Mouse (Mus musculus) neural tube, embryonic 15.5 days (tissue): ENCODE results near the gene Nlrp4f. TPM values are rescaled to one million over a fixed set of nuclear protein-coding genes. Genes with fewer than 3 reads are reported as not detected.

Source experiments
- ATAC-seq: fragments of 200-750 bp; cut with Nextera tagmentation; 2 replicates; pipeline ENCODE4 v1.8.0; 2017; ENCODE audit warnings: mild to moderate bottlenecking, moderate TSS enrichment, moderate library complexity; ENCODE audit not compliant: low FRiP score
- H3K27ac ChIP-seq: fragments of 300-500 bp; sonication (generic); replicated peaks from 2 replicates; pipeline ENCODE4 v1.5.1; 2015; ENCODE audit warnings: mild to moderate bottlenecking, inconsistent platforms
- H3K27me3 ChIP-seq: fragments of 300-500 bp; sonication (generic); replicated peaks from 2 replicates; pipeline ENCODE4 v1.6.1; 2015; ENCODE audit warnings: inconsistent platforms
- H3K36me3 ChIP-seq: fragments of 300-500 bp; sonication (generic); 2 replicates; pipeline ENCODE4 v1.6.1; 2015; ENCODE audit warnings: inconsistent platforms
- H3K4me1 ChIP-seq: fragments of 300-500 bp; sonication (generic); 2 replicates; pipeline ENCODE4 v1.6.1; 2015; ENCODE audit warnings: inconsistent platforms
- H3K4me2 ChIP-seq: fragments of 300-500 bp; sonication (generic); 2 replicates; pipeline ENCODE4 v1.6.1; 2015; ENCODE audit warnings: inconsistent platforms, mild to moderate bottlenecking, moderate library complexity
- H3K4me3 ChIP-seq: fragments of 300-500 bp; sonication (generic); replicated peaks from 2 replicates; pipeline ENCODE4 v1.5.1; 2015; ENCODE audit warnings: mild to moderate bottlenecking, inconsistent platforms
- H3K9ac ChIP-seq: fragments of 300-500 bp; sonication (generic); replicated peaks from 2 replicates; pipeline ENCODE4 v1.6.1; 2015; ENCODE audit warnings: mild to moderate bottlenecking, inconsistent platforms
- H3K9me3 ChIP-seq: fragments of 300-500 bp; sonication (generic); replicated peaks from 2 replicates; pipeline ENCODE4 v1.6.1; 2016; ENCODE audit warnings: inconsistent platforms
- WGBS: fragments of 180-500 bp; shearing (Covaris S2); methylation state at CpG from one replicate; pipeline ENCODE4 v1.1.7; 2015; ENCODE audit warnings: mixed read lengths; 5-methylcytosine and 5-hydroxymethylcytosine counted together
- polyA plus RNA-seq: library from polyadenylated mRNA; unstranded; fragments of >200 nt; fragmentation: Nextera tagmentation; extraction: Ambion mirVana; gene quantifications from 2 replicates; pipeline ENCODE4 v1.2.1, GENCODE M21; 2015

The Nlrp4f gene
- not detected in 2 replicates for polyA plus RNA-seq

- Histone ChIP-seq H3K36me3 (no peaks in the 10 kb centered on the region), H3K27ac (no peak within 1 kb of the TSS), H3K9me3 (0 out of 2 replicates have a peak, but pooled peaks cover 4% of the 10 kb centered on the region), H3K4me1 (no peaks in the 10 kb centered on the region), H3K9ac (no peak within 1 kb of the TSS), H3K27me3 (no peaks in the 10 kb centered on the region), H3K4me3 (no peak within 1 kb of the TSS), H3K4me2 (no peak within 1 kb of the TSS)
- no peak for ATAC-seq
- 78% methylated on average over 10 of the region's 10 CpGs for WGBS
Measured at GRCm38 (mm10) chr13:65205877-65206276, at the start of gene Nlrp4f. Gene Nlrp4f (minus strand): TSS chr13:65205977.

GRCm38 (mm10) chr13:65243273-65243672 is 37.5 kb upstream of the Nlrp4f start:
- 96% methylated on average over 4 of the region's 4 CpGs for WGBS
- no peaks in the 10 kb centered on the region for H3K27me3 ChIP-seq
- H3K4me1 ChIP-seq, result peaks cover 19% of the 10 kb centered on the region
- ATAC-seq, result no peak
- H3K27ac ChIP-seq, result no peak overlapping the region
- H3K36me3 ChIP-seq, result peaks cover 15% of the 10 kb centered on the region
- H3K9ac ChIP-seq, result no peak overlapping the region
- H3K4me3 ChIP-seq, result no peak overlapping the region
- peaks cover 13% of the 10 kb centered on the region; the same call in 1 of the 2 replicates for H3K9me3 ChIP-seq
- H3K4me2 ChIP-seq, result no peak overlapping the region

GRCm38 (mm10) chr13:65242319-65242787 is 36.6 kb upstream of the Nlrp4f start:
- Histone ChIP-seq H3K27ac (no peak overlapping the region), H3K9me3 (peaks cover 13% of the 10 kb centered on the region; the same call in 1 of the 2 replicates), H3K36me3 (peaks cover 9% of the 10 kb centered on the region), H3K4me2 (peak overlapping the region; percentile 95), H3K9ac (peak overlapping the region; percentile 81; the same call in 1 of the 2 replicates), H3K27me3 (no peaks in the 10 kb centered on the region), H3K4me1 (peaks cover 19% of the 10 kb centered on the region), H3K4me3 (peak overlapping the region; percentile 76)
- WGBS, result 34% methylated on average over 27 of the region's 27 CpGs
- ATAC-seq, result no peak

GRCm38 (mm10) chr13:65241627-65242318 is 36.0 kb upstream of the Nlrp4f start:
- 0 out of 2 replicates have a peak, but pooled peaks have one; percentile 2 for ATAC-seq
- Histone ChIP-seq H3K27ac (peak overlapping the region; percentile 92), H3K27me3 (no peaks in the 10 kb centered on the region), H3K36me3 (peaks cover 9% of the 10 kb centered on the region), H3K4me3 (peak overlapping the region; percentile 76), H3K9ac (peak overlapping the region; percentile 81), H3K4me2 (peak overlapping the region; percentile 95), H3K4me1 (peaks cover 19% of the 10 kb centered on the region), H3K9me3 (peaks cover 13% of the 10 kb centered on the region; the same call in 1 of the 2 replicates)
- WGBS, result 3% methylated on average over 51 of the region's 51 CpGs

GRCm38 (mm10) chr13:65241099-65241626 is 35.4 kb upstream of the Nlrp4f start:
- H3K27me3 ChIP-seq, result no peaks in the 10 kb centered on the region
- H3K4me1 ChIP-seq, result peaks cover 19% of the 10 kb centered on the region
- H3K9me3 ChIP-seq, result peaks cover 13% of the 10 kb centered on the region; the same call in 1 of the 2 replicates
- peaks cover 9% of the 10 kb centered on the region for H3K36me3 ChIP-seq
- H3K9ac ChIP-seq, result peak overlapping the region; percentile 81
- peak overlapping the region; percentile 95 for H3K4me2 ChIP-seq
- H3K4me3 ChIP-seq, result peak overlapping the region; percentile 76
- ATAC-seq, result peak; percentile 90
- under 1% methylated on average over 45 of the region's 45 CpGs for WGBS
- H3K27ac ChIP-seq, result peak overlapping the region; percentile 92

GRCm38 (mm10) chr13:65240509-65241098 is 34.8 kb upstream of the Nlrp4f start:
- Histone ChIP-seq H3K36me3 (0 out of 2 replicates have a peak, but pooled peaks cover 5% of the 10 kb centered on the region), H3K4me2 (peak overlapping the region; percentile 95), H3K4me3 (peak overlapping the region; percentile 76), H3K27ac (peak overlapping the region; percentile 92), H3K27me3 (no peaks in the 10 kb centered on the region), H3K9me3 (peaks cover 10% of the 10 kb centered on the region; the same call in 1 of the 2 replicates), H3K9ac (peak overlapping the region; percentile 81), H3K4me1 (peaks cover 19% of the 10 kb centered on the region)
- under 1% methylated on average over 28 of the region's 28 CpGs for WGBS
- peak; percentile 97 for ATAC-seq

GRCm38 (mm10) chr13:65237211-65237610 is 31.4 kb upstream of the Nlrp4f start:
- ATAC-seq, result no peak
- WGBS, result 74% methylated on average over 9 of the region's 9 CpGs

GRCm38 (mm10) chr13:65226657-65227056 is 20.9 kb upstream of the Nlrp4f start:
- Histone ChIP-seq H3K27me3 (no peaks in the 10 kb centered on the region), H3K27ac (no peak overlapping the region), H3K4me1 (no peaks in the 10 kb centered on the region), H3K36me3 (no peaks in the 10 kb centered on the region), H3K9me3 (peaks cover 4% of the 10 kb centered on the region; the same call in 1 of the 2 replicates), H3K4me2 (no peak overlapping the region), H3K9ac (no peak overlapping the region), H3K4me3 (no peak overlapping the region)
- no peak for ATAC-seq
- 85% methylated on average over 2 of the region's 2 CpGs for WGBS

More at GRCm38 (mm10) chr13:65237211-65237610, 31.4 kb upstream of the Nlrp4f start:
- Histone ChIP-seq H3K36me3 (no peaks in the 10 kb centered on the region), H3K27me3 (no peaks in the 10 kb centered on the region), H3K27ac (no peak overlapping the region), H3K4me1 (peaks cover 12% of the 10 kb centered on the region), H3K9ac (no peak overlapping the region), H3K9me3 (no peaks in the 10 kb centered on the region), H3K4me2 (no peak overlapping the region), H3K4me3 (no peak overlapping the region)

GRCm38 (mm10) chr13:65225945-65226344 is 20.2 kb upstream of the Nlrp4f start:
- WGBS, result 68% methylated on average over 6 of the region's 6 CpGs
- H3K27ac ChIP-seq, result no peak overlapping the region
- no peak for ATAC-seq
- H3K36me3 ChIP-seq, result no peaks in the 10 kb centered on the region
- no peak overlapping the region for H3K9ac ChIP-seq
- H3K27me3 ChIP-seq, result no peaks in the 10 kb centered on the region
- peaks cover 4% of the 10 kb centered on the region; the same call in 1 of the 2 replicates for H3K9me3 ChIP-seq
- H3K4me1 ChIP-seq, result no peaks in the 10 kb centered on the region
- H3K4me2 ChIP-seq, result no peak overlapping the region
- no peak overlapping the region for H3K4me3 ChIP-seq

- Histone ChIP-seq H3K36me3 (no peaks in the 10 kb centered on the region), H3K9me3 (0 out of 2 replicates have a peak, but pooled peaks cover 4% of the 10 kb centered on the region), H3K9ac (no peak overlapping the region), H3K4me2 (no peak overlapping the region), H3K27me3 (no peaks in the 10 kb centered on the region), H3K4me3 (no peak overlapping the region), H3K4me1 (no peaks in the 10 kb centered on the region), H3K27ac (no peak overlapping the region)
- 72% methylated on average over 1 of the region's 1 CpGs for WGBS
- ATAC-seq, result no peak
Measured at GRCm38 (mm10) chr13:65200667-65201066, 5.1 kb downstream of the Nlrp4f start.

GRCm38 (mm10) chr13:65176472-65177091 is 29.2 kb downstream of the Nlrp4f start:
- H3K27ac ChIP-seq, result no peak overlapping the region
- H3K9me3 ChIP-seq, result no peaks in the 10 kb centered on the region
- no peak overlapping the region for H3K9ac ChIP-seq
- no peak overlapping the region for H3K4me3 ChIP-seq
- 0 out of 2 replicates have a peak overlapping the region, but pooled peaks have one; percentile 76 for H3K4me2 ChIP-seq
- H3K4me1 ChIP-seq, result peaks cover 4% of the 10 kb centered on the region; the same call in 1 of the 2 replicates
- H3K27me3 ChIP-seq, result no peaks in the 10 kb centered on the region
- H3K36me3 ChIP-seq, result no peaks in the 10 kb centered on the region
- peak; percentile 42; the same call in 1 of the 2 replicates for ATAC-seq
- WGBS, result 60% methylated on average over 15 of the region's 15 CpGs
